Mouse (Mus musculus) olfactory bulb, adult 2 months (tissue): Measurements from ENCODE around the gene Mark4. TPM values are rescaled to one million over a fixed set of nuclear protein-coding genes. Genes with fewer than 3 reads are reported as not detected.

Experiments
- H3K27ac ChIP-seq: fragments of 200-500 bp; 2 replicates; pipeline ENCODE4 v1.5.1; 2012; ENCODE audit warnings: low read depth, low read length; ENCODE audit not compliant: insufficient read depth
- H3K4me1 ChIP-seq: fragments of 200-500 bp; 2 replicates; pipeline ENCODE4 v1.6.1; 2012; ENCODE audit warnings: low read length; ENCODE audit not compliant: control insufficient read depth, insufficient read depth
- H3K4me3 ChIP-seq: fragments of 200-500 bp; 2 replicates; pipeline ENCODE4 v1.5.1; 2012; ENCODE audit warnings: mild to moderate bottlenecking, low read depth, low read length, moderate library complexity; ENCODE audit not compliant: insufficient read depth
- CTCF ChIP-seq: fragments of 200-500 bp; IDR thresholded peaks from 2 replicates; pipeline ENCODE4 v1.5.1; 2012; ENCODE audit warnings: low read depth, mild to moderate bottlenecking, low read length, moderate library complexity; ENCODE audit not compliant: insufficient read depth
- POLR2A ChIP-seq: fragments of 200-500 bp; IDR thresholded peaks from 2 replicates; pipeline ENCODE4 v1.6.1; 2012; ENCODE audit warnings: mild to moderate bottlenecking, low read depth, low read length, moderate library complexity; ENCODE audit not compliant: insufficient read depth
- WGBS: fragments of 180-500 bp; shearing (Covaris S2); methylation state at CpG from one replicate; pipeline ENCODE4 v1.1.7; 2018; 5-methylcytosine and 5-hydroxymethylcytosine counted together
- polyA plus RNA-seq: library from polyadenylated mRNA; stranded (reverse); fragments of >200 nt; gene quantifications from 2 replicates; pipeline ENCODE4 v1.2.4, GENCODE M21; 2012; ENCODE audit warnings: low replicate concordance; ENCODE audit not compliant: missing spikeins, insufficient read depth, insufficient read length

The Mark4 gene
- polyA plus RNA-seq, 1 experiment = not detected

DNA sequence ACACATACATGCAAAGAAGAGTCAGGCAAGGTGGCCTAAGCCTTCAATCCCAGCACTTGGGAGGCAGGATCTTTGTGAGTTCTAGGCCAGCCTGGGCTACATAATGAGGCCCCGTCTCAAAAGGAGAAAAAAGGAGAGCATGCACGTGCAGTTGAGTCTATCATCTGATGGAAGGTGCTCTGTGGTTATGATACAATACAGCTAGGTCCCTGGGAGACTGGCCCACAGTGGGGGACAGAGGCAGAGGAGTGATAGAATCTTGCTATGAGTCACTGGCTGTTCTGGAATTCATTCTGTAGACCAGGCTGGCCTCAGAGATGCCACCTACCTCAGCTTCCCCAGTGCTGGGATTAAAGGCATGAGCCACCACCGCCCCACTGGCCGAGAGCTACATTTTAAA, 3.8 kb upstream of the Mark4 start:
- WGBS = 78% methylated on average over 4 of the region's 4 CpGs
- Histone ChIP-seq H3K27ac (no peak overlapping the region), H3K4me1 (peaks cover 10% of the 10 kb centered on the region), H3K4me3 (no peak overlapping the region)
- TF ChIP-seq CTCF (no peak), POLR2A (no peak)

DNA sequence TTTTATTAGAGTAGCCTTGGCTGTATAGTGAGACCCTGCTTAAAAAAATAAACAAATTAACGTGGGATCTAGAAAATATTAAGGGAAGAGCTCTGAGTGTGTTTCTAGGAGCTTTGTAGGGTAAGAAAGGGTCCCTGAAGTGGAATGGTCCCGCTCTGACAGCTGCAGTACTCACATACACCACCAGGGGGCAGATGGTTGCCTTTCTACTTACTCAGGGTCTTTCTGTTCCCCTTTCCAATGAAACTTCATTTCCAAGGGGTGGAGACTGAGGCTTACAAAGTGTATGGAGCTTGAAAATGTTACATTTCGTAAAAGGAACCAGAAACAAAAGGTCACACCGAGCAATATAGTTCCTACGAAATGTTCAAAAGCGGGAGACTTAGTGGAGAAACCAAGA, 2.9 kb upstream of the Mark4 start:
- 8% methylated on average over 6 of the region's 6 CpGs for WGBS
- H3K27ac ChIP-seq = no peak overlapping the region

DNA sequence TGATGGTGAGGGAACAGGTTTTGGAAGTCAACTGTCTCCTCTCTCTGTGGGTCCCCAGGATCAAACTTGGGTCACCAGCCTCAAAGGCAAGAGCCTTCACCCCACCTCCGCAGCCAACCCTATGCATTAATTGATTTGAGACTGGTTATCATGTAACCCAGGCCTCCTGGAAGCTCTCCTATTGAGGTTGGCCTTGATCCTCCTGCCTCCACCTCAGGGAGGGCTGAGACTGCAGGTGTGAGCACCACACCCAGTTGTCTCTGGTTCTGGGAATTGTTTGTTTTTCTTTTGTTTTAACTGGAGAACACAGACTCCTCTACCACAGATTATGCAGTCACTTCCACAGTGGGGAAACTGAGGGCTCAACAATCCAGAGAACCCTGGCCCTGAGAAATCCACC, 1.9 kb upstream of the Mark4 start:
- Histone ChIP-seq H3K27ac (no peak overlapping the region), H3K4me1 (peaks cover 21% of the 10 kb centered on the region), H3K4me3 (no peak overlapping the region)
- TF ChIP-seq CTCF = no peak
- TF ChIP-seq POLR2A = no peak
- WGBS = 95% methylated on average over 1 of the region's 1 CpGs

More for the DNA sequence above, 2.9 kb upstream of the Mark4 start:
- TF ChIP-seq POLR2A (no peak), CTCF (no peak)
- Histone ChIP-seq H3K4me3 (no peak overlapping the region), H3K4me1 (peaks cover 15% of the 10 kb centered on the region)

DNA sequence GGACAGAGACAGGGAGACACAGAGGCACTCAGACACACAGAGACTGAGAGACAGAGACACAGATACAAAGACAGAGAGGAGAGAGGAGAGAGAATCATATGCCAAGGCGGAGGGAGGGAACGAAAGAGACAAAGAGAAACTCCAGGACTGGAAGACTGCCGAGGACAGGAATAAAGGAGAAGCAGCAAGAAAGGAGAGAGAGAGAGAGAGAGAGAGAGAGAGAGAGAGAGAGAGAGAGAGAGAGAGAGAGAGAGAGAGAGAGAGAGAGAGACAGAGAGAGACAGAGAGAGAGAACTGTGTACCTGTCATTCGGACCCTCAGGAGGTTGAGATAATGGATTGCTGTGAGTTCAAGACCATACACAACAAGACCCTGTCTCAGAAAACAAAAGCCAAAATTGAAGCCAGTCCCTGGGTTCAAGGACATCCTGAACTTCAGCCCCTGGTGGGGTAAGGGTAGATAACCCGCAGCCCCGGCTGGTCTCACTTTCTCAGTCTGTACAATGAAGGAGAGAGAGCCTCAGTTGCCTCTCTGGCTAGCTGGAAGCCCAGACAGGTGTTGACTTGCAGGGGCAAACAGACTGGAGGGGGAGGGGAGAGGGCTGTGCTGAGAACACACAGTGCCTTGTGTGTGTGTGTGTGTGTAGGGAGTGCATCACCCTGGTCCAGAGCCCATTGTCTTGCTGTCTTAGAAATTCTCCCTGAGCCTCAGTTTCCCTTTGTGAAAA, 686 bp upstream of the Mark4 start:
- Histone ChIP-seq H3K27ac (0 out of 2 replicates have a peak overlapping the region, but pooled peaks have one; percentile 3), H3K4me3 (peak overlapping the region; percentile 91), H3K4me1 (peaks cover 21% of the 10 kb centered on the region)
- WGBS = 22% methylated on average over 6 of the region's 6 CpGs
- TF ChIP-seq CTCF (no peak), POLR2A (no peak)

DNA sequence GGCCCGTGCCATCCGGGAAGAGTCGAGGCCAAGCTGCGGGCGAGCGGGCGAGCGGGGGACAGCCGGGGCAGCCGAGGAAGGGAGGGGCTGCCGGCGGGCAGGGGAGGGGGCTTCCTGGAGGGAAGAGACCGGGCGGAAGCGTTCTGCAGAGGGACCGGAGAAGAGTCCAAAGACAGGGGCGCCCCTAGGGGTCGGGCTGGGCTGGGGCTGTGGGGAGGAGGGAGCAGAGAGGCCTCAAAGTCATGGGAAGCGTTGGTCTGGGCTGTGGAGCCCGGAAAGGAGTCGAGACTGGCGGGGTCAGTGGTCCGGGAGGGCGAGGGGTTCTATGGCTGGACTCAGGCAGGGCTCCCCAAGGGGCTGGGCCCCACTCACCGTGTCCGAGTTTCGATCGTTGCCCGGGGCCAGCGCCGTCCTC, 542 bp downstream of the Mark4 start:
- WGBS = under 1% methylated on average over 30 of the region's 31 CpGs

DNA sequence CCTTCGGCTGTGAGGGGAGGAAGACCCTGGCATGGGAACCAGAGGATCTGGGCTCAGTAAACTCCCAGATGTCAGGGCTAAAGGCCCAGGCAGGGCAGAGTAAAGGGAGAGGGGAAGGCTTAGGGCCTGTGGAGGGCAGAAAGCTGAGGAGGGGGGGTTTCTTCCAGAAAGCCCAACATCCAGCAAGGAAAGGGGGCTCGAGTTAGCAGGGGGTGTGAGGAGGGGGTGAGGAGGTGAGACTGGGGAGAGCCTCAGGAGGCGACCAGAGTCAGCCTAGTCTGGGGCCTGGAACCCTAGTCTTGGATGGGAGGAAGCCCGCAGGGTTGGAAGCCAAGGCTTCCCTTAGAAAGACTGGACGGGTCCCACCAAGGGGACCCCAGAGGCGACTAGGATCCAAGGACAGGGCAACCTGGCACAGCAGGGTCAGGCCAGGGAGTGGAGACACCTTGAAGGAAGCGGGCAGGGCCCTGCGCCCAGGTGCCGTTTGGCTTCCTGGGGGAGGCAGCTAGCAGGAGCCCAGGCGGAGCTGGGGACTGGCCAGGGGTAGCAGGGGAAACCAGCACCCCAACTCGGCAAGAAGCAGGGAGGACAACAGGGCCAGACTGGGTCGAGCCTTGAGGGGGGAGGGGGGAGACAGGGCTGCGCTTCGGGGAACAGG, 1.1 kb downstream of the Mark4 start:
- WGBS = 14% methylated on average over 14 of the region's 14 CpGs
- Histone ChIP-seq H3K4me1 (peaks cover 21% of the 10 kb centered on the region), H3K27ac (no peak overlapping the region), H3K4me3 (peak overlapping the region; percentile 91)
- TF ChIP-seq POLR2A (no peak), CTCF (no peak)

More for the DNA sequence above, 542 bp downstream of the Mark4 start:
- Histone ChIP-seq H3K4me3 (peak overlapping the region; percentile 91), H3K27ac (no peak overlapping the region), H3K4me1 (peaks cover 21% of the 10 kb centered on the region)
- TF ChIP-seq POLR2A (no peak), CTCF (no peak)

DNA sequence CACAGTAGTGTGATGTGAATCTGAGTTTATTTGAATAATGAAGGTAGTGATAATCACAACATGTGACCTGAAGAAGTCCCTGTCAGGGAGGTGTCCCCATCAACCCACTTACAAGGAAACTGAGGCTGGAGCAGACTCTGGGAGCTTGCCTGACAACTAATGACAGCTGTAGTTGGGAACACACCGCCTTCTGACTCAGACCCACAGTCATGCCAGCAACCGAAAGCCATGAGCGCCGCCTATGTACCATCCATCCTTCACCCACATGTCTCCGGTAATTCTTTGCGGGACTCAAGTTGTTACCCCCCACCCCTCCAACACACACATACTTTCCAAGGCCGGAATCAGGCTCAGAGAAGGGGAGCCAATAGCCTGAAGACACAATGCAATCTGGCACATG, 2.0 kb downstream of the Mark4 start:
- Histone ChIP-seq H3K4me3 (no peak overlapping the region), H3K4me1 (peaks cover 21% of the 10 kb centered on the region), H3K27ac (no peak overlapping the region)
- no peak for TF ChIP-seq POLR2A
- no peak for TF ChIP-seq CTCF
- WGBS = 87% methylated on average over 7 of the region's 7 CpGs

DNA sequence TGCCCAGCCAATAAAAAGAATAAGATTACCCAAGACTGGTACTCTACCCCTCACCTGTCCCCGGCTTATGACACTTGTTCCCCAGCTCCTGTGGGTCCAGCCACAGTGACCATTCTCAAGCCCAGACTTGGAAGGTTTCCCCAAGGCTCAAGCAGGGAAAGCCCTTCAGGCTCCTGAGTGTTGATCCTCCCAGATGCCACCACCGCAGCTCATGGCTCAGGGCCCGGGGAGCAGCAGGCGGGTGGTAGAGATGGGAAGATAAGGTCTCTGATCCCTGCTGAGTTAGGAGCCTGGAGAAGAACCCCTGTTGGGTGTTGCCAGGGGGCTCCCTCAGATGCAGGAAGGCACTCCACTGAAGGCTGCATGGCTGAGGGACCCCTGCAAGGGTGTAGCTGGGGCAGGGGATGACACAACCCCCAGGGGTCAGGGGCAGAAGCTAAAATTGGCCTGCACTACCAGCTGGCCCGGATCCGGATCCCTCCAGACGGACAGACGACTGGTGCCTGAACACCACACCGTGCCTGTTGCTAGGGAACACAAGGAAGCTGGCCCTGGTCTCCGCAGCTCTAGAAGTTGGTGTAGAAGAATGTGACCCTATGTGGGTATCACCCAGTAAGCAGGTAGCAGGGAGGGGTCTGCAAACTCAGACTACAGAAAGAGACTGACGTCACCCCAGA, 2.7 kb downstream of the Mark4 start:
- H3K4me3 ChIP-seq = no peak overlapping the region
- H3K27ac ChIP-seq = no peak overlapping the region
- peaks cover 21% of the 10 kb centered on the region for H3K4me1 ChIP-seq
- TF ChIP-seq POLR2A (no peak), CTCF (no peak)
- WGBS = 56% methylated on average over 11 of the region's 11 CpGs

DNA sequence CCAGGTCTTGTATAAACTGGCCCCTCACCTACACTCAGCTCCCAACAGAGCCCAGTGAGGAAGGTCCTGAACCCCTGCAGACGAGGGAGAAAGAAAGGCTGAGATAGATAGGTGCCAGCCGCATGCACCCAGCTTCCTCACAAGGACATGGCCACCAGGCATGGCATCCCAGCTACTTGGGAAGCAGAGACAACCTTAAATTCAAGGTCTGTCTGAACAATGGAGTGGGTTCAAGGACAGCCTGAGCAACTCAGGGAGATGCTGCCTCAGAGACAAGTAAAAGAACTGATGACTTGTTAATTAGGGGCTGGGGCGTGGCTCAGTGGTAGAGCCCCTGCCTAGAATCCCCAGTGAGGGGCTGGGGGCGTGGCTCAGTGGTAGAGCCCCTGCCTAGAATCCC, 3.4 kb downstream of the Mark4 start:
- no peak overlapping the region for H3K27ac ChIP-seq
- H3K4me3 ChIP-seq = no peak overlapping the region
- H3K4me1 ChIP-seq = peaks cover 21% of the 10 kb centered on the region
- no peak for TF ChIP-seq POLR2A
- no peak for TF ChIP-seq CTCF
- 90% methylated on average over 4 of the region's 4 CpGs for WGBS
